Mouse (Mus musculus): ENCODE measurements around the gene Fam198b.

Gene Fam198b

GRCm38 (mm10) chr3:79886357-79887091 is 2.2 kb downstream of the Fam198b start:
- DNase-seq: no peak

GRCm38 (mm10) chr3:79887161-79887855 is 3.0 kb downstream of the Fam198b start:
- no peak for DNase-seq

GRCm38 (mm10) chr3:79887966-79888365 is 3.6 kb downstream of the Fam198b start:
- no peak for DNase-seq

- DNase-seq: no peak
Observed at GRCm38 (mm10) chr3:79897534-79898370, 13.4 kb downstream of the Fam198b start.

GRCm38 (mm10) chr3:79898514-79898913 is 14.2 kb downstream of the Fam198b start:
- DNase-seq: no peak

- no peak for DNase-seq
Observed at GRCm38 (mm10) chr3:79899906-79900305, 15.6 kb downstream of the Fam198b start.

GRCm38 (mm10) chr3:79900502-79900901 is 16.2 kb downstream of the Fam198b start:
- DNase-seq: no peak

GRCm38 (mm10) chr3:79901321-79901720 is 17.0 kb downstream of the Fam198b start:
- no peak for DNase-seq

- no peak for DNase-seq
Observed at GRCm38 (mm10) chr3:79901734-79902133, 17.4 kb downstream of the Fam198b start.

- no peak for DNase-seq
Observed at GRCm38 (mm10) chr3:79903803-79904202, 19.5 kb downstream of the Fam198b start.

GRCm38 (mm10) chr3:79904238-79904757 is 20.0 kb downstream of the Fam198b start:
- no peak for DNase-seq

- no peak for DNase-seq
Observed at GRCm38 (mm10) chr3:79905397-79905796, 21.1 kb downstream of the Fam198b start.

GRCm38 (mm10) chr3:79906250-79907045 is 22.1 kb downstream of the Fam198b start:
- no peak for DNase-seq

GRCm38 (mm10) chr3:79907223-79907622 is 22.9 kb downstream of the Fam198b start:
- no peak for DNase-seq

GRCm38 (mm10) chr3:79910375-79911141 is 26.2 kb downstream of the Fam198b start:
- no peak for DNase-seq

GRCm38 (mm10) chr3:79911166-79911565 is 26.8 kb downstream of the Fam198b start:
- no peak for DNase-seq

- DNase-seq: no peak
Observed at GRCm38 (mm10) chr3:79914012-79914411, 29.7 kb downstream of the Fam198b start.

- DNase-seq: no peak
Observed at GRCm38 (mm10) chr3:79916185-79916584, 31.9 kb downstream of the Fam198b start.

GRCm38 (mm10) chr3:79918761-79919160 is 34.4 kb downstream of the Fam198b start:
- DNase-seq: no peak

GRCm38 (mm10) chr3:79925950-79926697 is 41.8 kb downstream of the Fam198b start:
- no peak for DNase-seq

GRCm38 (mm10) chr3:79927050-79927449 is 42.7 kb downstream of the Fam198b start:
- DNase-seq: no peak

Data from cerebellum, adult 9-10 months (tissue).